Mouse (Mus musculus) fibroblast of lung, adult 2 months (primary cell): Measurements from ENCODE around the gene Scgb2b7.
"Not testable (repeated sequence)": the region's sequence is repeated elsewhere in the genome, so short reads cannot be mapped to it uniquely, and the experiment has no call there.

Source experiments
- DNase-seq: peaks from one replicate; pipeline ENCODE4 v3.0.0-alpha.2; 2011; ENCODE audit warnings: low read depth

Gene Scgb2b7

GRCm38 (mm10) chr7:31705657-31706056, at the start of gene Scgb2b7:
TSS of gene Scgb2b7 (minus strand) at chr7:31705757.
- DNase-seq, result not testable (repeated sequence)

GRCm38 (mm10) chr7:31712365-31712764, 6.8 kb upstream of the Scgb2b7 start, which contains the start of gene Scgb1b7:
TSS of gene Scgb1b7 (plus strand) at chr7:31712665.
- not testable (repeated sequence) for DNase-seq
